Mouse (Mus musculus) olfactory bulb, adult 2 months (tissue): Measurements from ENCODE around the gene Ddx50. TPM values are rescaled to one million over a fixed set of nuclear protein-coding genes. Genes with fewer than 3 reads are reported as not detected.

Experiments used
- H3K27ac ChIP-seq: fragments of 200-500 bp; 2 replicates; pipeline ENCODE4 v1.5.1; 2012; ENCODE audit warnings: low read depth, low read length; ENCODE audit not compliant: insufficient read depth
- H3K4me1 ChIP-seq: fragments of 200-500 bp; 2 replicates; pipeline ENCODE4 v1.6.1; 2012; ENCODE audit warnings: low read length; ENCODE audit not compliant: control insufficient read depth, insufficient read depth
- H3K4me3 ChIP-seq: fragments of 200-500 bp; 2 replicates; pipeline ENCODE4 v1.5.1; 2012; ENCODE audit warnings: mild to moderate bottlenecking, low read depth, low read length, moderate library complexity; ENCODE audit not compliant: insufficient read depth
- CTCF ChIP-seq: fragments of 200-500 bp; IDR thresholded peaks from 2 replicates; pipeline ENCODE4 v1.5.1; 2012; ENCODE audit warnings: low read depth, mild to moderate bottlenecking, low read length, moderate library complexity; ENCODE audit not compliant: insufficient read depth
- POLR2A ChIP-seq: fragments of 200-500 bp; IDR thresholded peaks from 2 replicates; pipeline ENCODE4 v1.6.1; 2012; ENCODE audit warnings: mild to moderate bottlenecking, low read depth, low read length, moderate library complexity; ENCODE audit not compliant: insufficient read depth
- WGBS: fragments of 180-500 bp; shearing (Covaris S2); methylation state at CpG from one replicate; pipeline ENCODE4 v1.1.7; 2018; 5-methylcytosine and 5-hydroxymethylcytosine counted together
- polyA plus RNA-seq: library from polyadenylated mRNA; stranded (reverse); fragments of >200 nt; gene quantifications from 2 replicates; pipeline ENCODE4 v1.2.4, GENCODE M21; 2012; ENCODE audit warnings: low replicate concordance; ENCODE audit not compliant: missing spikeins, insufficient read depth, insufficient read length

The Ddx50 gene
- 321 TPM in 1 of 2 replicates, not detected in the other for polyA plus RNA-seq

DNA sequence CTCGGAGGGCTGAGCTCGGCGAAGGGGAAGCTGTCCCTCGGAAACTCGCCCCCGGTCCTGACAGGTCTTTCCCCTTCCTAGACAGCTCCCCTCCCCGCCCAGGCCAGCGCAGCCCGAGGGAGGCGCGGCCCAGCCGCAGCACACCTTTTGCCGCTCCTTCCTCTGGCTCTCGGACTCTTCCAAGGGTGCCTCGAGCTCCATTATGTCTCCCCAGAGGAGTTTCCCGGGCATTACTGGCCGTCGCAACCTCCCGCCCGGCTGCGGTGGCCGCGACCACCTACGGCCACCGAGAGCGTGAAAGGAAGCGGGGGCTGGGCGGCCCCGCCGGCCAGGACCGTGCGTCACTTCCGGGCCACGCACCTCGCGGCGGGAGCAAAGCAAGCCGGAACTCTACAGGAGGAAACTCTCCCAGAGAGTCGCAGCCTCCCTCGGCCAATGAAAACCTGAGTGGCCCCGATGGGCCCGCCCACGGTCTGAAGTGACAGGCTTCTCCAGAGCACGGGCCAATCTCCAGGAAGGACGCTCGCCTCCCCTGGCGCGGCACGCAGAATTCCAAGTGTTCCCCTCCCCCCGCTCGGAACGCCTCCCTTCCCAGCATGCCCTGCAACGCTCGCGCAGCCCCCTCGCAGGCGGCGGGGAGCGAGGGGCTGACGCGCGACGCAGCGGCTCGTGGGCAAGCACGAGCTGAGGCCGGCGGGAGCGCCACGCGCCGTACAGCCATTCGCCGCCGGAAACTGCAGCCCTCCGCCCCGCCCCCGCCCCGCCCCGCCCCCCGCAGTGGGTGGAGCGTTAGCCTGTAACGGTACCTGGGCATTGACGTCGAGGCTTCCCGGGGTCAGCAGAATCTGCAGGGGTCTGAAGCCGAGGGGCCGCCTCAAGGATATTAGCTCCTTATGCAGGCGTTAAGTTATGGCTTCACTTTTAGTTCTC, at the start of gene Ddx50:
Gene Ddx50, minus strand, starts transcription at position 338 of the 930 bp plus-strand sequence.
- H3K27ac ChIP-seq: peak within 1 kb of the TSS; percentile 81
- TF ChIP-seq CTCF (no peak), POLR2A (peak; percentile 73)
- peaks cover 2% of the 10 kb centered on the region; the same call in 1 of the 2 replicates for H3K4me1 ChIP-seq
- under 1% methylated on average over 88 of the region's 89 CpGs for WGBS
- H3K4me3 ChIP-seq: peak within 1 kb of the TSS; percentile 79

DNA sequence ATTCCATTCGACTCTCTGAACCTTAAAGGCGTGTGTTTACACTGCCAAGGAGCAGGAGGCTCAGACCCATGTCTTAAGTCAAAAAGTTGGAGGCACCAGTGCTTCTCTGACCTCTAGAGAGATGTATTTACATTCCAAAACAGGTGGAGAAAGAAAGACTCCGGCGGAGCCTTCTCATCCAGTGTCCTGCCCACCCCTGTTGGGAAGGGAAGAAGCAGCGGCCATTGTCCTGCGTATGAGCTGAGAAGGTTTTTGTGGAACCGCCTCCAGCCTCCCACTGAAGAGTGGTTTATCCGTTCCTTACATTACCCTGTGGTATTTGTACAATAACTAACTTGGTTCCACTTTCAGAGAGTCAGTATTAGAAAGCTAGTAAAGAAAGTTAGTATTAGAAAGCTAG, 41.8 kb upstream of the Ddx50 start:
- WGBS: 71% methylated on average over 8 of the region's 8 CpGs
- TF ChIP-seq POLR2A (no peak), CTCF (no peak)
- Histone ChIP-seq H3K27ac (no peak overlapping the region), H3K4me1 (no peaks in the 10 kb centered on the region), H3K4me3 (no peak overlapping the region)

DNA sequence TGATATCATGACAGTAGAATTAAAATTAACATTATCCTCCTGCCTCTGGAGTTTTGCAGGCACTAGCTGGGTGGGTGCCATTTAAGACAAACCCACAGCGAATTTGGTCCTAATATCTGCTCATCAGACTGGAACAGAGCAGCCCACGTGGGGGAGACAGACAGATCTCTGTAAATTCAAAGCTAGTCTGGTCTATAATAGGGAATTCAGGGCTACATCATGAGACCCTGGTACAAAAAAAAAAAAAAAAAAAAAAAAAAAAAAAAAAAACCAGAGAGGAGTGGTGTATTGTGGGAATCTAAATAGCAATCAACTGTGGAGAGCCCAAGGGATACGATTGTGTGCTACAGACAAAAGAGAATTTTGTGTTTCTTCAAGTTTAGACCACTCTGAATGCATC, 41.2 kb upstream of the Ddx50 start:
- TF ChIP-seq CTCF (no peak), POLR2A (no peak)
- Histone ChIP-seq H3K27ac (no peak overlapping the region), H3K4me1 (no peaks in the 10 kb centered on the region), H3K4me3 (no peak overlapping the region)
- 72% methylated on average over 3 of the region's 3 CpGs for WGBS

- H3K4me1 ChIP-seq: no peaks in the 10 kb centered on the region
- H3K27ac ChIP-seq: no peak overlapping the region
- TF ChIP-seq POLR2A: no peak
- TF ChIP-seq CTCF: no peak
- no peak overlapping the region for H3K4me3 ChIP-seq
- WGBS: 50% methylated on average over 15 of the region's 15 CpGs
These were observed 36.1 kb upstream of the Ddx50 start for GRCm38 (mm10) chr10:62687032-62687674.

DNA sequence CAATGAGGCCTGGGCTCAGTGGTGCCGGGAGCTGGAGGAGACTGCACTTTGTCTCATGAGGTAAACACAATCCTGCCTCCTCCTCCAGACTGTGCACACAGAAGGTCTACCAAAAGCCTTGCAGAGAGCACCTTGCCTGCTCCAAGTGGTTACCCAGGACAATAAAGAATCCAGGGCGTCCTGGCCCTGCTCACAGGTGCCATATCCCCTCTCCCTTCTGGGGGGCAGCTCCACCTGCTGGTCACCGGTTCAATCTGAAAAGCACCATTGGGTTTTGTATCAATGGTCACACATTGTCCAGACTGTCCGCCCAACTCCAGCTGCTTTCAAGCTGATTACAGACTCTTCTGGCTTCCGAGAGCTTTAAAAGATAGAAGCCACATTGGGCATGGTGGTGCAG, 32.0 kb upstream of the Ddx50 start:
- no peak for TF ChIP-seq CTCF
- TF ChIP-seq POLR2A: no peak
- Histone ChIP-seq H3K27ac (no peak overlapping the region), H3K4me1 (no peaks in the 10 kb centered on the region), H3K4me3 (no peak overlapping the region)
- WGBS: 63% methylated on average over 5 of the region's 5 CpGs

DNA sequence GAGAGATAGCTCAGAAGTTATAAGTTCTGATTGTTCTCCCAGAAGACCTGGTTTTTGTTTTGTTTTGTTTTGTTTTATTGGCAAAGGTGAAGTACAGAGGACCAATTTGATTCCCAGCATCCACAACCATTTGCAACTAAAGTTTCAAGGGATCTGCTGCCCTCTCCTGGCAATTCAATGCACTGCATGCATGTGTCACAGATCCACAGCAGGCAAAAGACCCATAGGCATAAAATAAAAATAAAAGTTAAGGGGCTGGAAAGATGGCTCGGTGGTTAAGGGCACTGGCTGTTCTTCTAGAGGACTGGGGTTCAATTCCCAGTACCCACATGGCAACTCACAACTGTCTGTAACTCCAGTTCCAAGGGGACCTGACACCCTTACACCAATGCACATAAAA, 28.8 kb upstream of the Ddx50 start:
- 95% methylated on average over 1 of the region's 1 CpGs for WGBS
- no peak overlapping the region for H3K27ac ChIP-seq
- no peaks in the 10 kb centered on the region for H3K4me1 ChIP-seq
- TF ChIP-seq POLR2A: no peak
- TF ChIP-seq CTCF: no peak
- no peak overlapping the region for H3K4me3 ChIP-seq

GRCm38 (mm10) chr10:62677329-62677728, 26.3 kb upstream of the Ddx50 start:
- Histone ChIP-seq H3K4me3 (no peak overlapping the region), H3K27ac (no peak overlapping the region), H3K4me1 (peaks cover 2% of the 10 kb centered on the region; the same call in 1 of the 2 replicates)
- TF ChIP-seq POLR2A: no peak
- no peak for TF ChIP-seq CTCF
- WGBS: 85% methylated on average over 5 of the region's 5 CpGs

DNA sequence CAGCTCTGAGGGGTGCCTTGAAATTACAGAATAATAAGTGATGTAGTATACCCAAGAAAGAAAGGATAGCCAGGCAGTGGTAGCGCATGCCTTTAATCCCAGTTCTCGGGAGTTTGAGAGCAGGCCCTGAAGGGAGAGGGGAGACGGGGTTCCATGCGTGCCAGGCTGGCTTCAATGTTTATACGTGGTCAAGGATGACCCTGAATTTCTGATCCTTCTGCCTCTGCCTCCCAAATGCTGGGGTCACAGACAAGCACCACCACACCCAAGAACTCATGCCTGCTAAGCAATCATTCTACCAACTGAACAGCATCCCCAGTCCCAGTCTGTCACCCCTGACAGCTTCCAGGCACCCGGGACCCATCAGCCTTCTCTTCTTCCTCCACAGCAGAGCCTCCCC, 25.2 kb upstream of the Ddx50 start:
- TF ChIP-seq POLR2A (no peak), CTCF (no peak)
- WGBS: 93% methylated on average over 6 of the region's 6 CpGs
- H3K4me3 ChIP-seq: no peak overlapping the region
- no peak overlapping the region for H3K27ac ChIP-seq
- peaks cover 2% of the 10 kb centered on the region; the same call in 1 of the 2 replicates for H3K4me1 ChIP-seq

GRCm38 (mm10) chr10:62672359-62672758, 21.3 kb upstream of the Ddx50 start:
- H3K4me3 ChIP-seq: no peak overlapping the region
- peaks cover 2% of the 10 kb centered on the region; the same call in 1 of the 2 replicates for H3K4me1 ChIP-seq
- no peak for TF ChIP-seq POLR2A
- TF ChIP-seq CTCF: no peak
- WGBS: 99% methylated on average over 2 of the region's 2 CpGs
- no peak overlapping the region for H3K27ac ChIP-seq
